Mouse (Mus musculus): ENCODE data around the gene Impdh1. TPM values are rescaled to one million over a fixed set of nuclear protein-coding genes. Genes with fewer than 3 reads are reported as not detected.

Impdh1 gene
- polyA plus RNA-seq (2014; fragmentation: Illumina TruSeq; extraction: RNeasy Lipid Tissue Mini Kit (QIAGEN cat#74804); ENCODE audit: low read depth, low replicate concordance): 24.2 TPM

DNA sequence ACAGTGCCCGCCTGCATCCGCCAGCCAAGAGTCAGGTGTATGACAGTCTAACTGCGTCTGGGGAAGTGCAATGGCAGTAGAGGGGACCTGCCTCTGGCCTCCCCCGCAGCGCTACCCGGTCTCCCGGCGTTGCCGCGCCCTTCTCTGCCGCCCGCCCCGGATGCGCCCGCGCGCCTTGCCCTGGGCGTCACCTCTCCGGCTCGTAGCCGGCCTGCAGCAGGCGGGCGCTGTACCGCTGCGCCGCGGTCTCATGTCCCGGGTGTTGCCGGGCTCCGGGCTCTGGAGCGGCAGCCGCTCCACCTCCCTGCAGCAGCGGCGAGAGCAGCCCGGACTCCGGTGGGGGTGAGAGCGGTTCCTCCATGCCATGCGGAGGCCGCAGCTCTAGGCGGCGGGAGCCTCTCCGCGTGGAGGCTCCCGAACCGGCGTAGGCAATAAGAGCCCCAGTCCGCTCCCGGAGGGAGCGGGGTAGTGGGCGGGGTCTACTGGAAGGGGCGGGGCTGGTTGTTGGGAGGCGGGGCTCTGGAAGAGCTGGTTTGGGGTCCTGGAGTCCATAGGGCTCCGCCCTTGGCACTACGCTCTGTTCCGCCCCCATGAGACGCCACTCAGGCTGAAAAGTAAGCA, at the start of gene Impdh1:
TSS of gene Impdh1 (minus strand) at position 484 of the 621 bp plus-strand sequence.

DNA sequence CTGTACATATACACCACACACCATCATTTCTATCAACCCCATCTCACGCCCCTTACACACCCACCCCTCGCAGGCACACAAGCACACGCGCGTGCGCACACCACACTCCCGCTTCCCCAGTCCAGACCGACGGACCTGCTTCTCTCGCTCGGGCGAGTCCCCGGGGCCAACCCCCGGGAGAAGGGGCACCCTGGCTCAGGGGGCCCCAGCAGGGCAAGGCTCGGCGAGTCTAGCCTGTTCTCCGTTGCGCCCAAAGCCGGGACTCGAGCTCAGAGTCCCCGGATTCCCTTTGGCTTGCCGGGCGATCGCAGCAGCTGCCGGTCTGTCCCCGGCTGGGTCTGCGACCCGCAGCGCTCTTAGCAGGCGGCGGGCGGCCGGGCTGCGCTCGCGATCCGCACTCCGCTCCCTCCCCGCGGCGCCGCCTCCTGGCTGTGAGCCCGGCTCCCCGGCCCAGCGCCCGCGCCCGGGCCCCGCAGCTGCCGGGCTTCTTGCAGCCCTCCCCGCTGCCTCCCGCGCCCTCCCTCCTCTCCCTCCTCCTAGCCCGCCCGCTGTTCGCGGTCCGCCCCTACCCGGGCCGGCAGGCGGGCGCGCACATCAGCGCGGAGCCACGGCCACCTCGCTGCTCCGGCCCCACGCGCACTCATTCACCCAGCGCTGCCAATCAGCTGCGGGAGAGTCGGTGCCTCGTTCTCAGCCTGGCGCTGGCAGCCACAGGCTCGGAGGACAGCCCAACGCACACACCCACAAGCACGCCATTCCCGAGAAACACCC, 37.1 kb downstream of the Impdh1 start, which contains the start of gene Prrt4:
TSS of gene Prrt4 (minus strand) at position 697 of the 771 bp plus-strand sequence.

DNA sequence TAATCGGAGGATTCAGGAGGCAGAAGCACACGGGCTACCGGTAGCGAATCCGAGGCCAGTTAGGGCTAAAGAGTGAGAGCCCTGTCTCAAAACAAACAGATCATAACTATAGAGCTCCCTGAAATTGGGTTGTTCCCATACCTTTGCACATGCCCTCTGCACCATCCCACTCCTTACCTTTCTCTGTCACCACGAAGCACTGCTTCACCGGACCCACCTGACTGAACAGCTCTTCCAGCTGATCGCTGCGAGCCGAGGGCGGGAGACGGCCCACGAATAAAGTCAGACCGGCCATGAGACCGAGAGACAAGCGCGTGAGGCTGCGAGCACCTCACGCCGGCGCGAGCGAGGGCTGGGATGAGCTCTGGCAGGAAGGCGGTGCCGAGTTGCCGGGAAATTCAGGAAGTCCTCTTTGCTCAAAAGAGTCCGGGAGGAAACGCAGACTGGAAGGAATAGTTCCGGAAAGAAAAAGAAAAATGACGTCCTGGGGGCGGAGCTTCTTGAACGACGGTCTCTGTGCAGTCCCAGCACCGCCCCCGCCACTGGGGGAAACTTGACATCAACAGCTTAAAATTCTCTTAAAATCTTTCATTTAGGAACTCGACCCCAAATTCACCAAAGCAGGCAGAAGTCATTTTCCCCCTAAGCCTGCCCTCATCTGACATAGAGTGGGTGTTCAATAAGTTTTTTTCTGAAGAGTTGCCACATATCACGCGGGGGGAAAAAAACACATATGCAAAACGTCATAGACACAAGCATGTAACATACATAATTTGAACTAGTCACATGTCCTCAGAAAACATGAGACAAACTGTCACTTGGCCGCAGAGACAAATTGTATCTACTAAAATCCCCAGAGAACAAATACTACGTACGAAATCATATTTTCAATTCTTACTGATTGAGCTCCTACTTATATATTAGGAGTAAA, 51.6 kb downstream of the Impdh1 start, which contains the start of gene Rbm28:
TSS of gene Rbm28 (minus strand) at position 693 of the 931 bp plus-strand sequence.

Other genes with a start within 250 kb of the Impdh1 start
- gene Lep, start 156.1 kb downstream of the Impdh1 start, polyA plus RNA-seq (2014; fragmentation: Illumina TruSeq; extraction: RNeasy Lipid Tissue Mini Kit (QIAGEN cat#74804); ENCODE audit: low read depth, low replicate concordance): 197 TPM
- gene Rbm28, start 51.4 kb downstream of the Impdh1 start, polyA plus RNA-seq (2014; fragmentation: Illumina TruSeq; extraction: RNeasy Lipid Tissue Mini Kit (QIAGEN cat#74804); ENCODE audit: low read depth, low replicate concordance): 32.0 TPM
- gene Prrt4, start 36.8 kb downstream of the Impdh1 start, polyA plus RNA-seq (2014; fragmentation: Illumina TruSeq; extraction: RNeasy Lipid Tissue Mini Kit (QIAGEN cat#74804); ENCODE audit: low read depth, low replicate concordance): 0.45 TPM
- 11.6 TPM for gene Hilpda, start 56.1 kb upstream of the Impdh1 start, polyA plus RNA-seq (2014; fragmentation: Illumina TruSeq; extraction: RNeasy Lipid Tissue Mini Kit (QIAGEN cat#74804); ENCODE audit: low read depth, low replicate concordance)
- gene Fam71f2, start 63.2 kb upstream of the Impdh1 start, polyA plus RNA-seq (2014; fragmentation: Illumina TruSeq; extraction: RNeasy Lipid Tissue Mini Kit (QIAGEN cat#74804); ENCODE audit: low read depth, low replicate concordance): 19.9 TPM
- 5.7 TPM for gene Fam71f1, start 102.8 kb upstream of the Impdh1 start, polyA plus RNA-seq (2014; fragmentation: Illumina TruSeq; extraction: RNeasy Lipid Tissue Mini Kit (QIAGEN cat#74804); ENCODE audit: low read depth, low replicate concordance)
- gene Calu, start 131.7 kb upstream of the Impdh1 start, polyA plus RNA-seq (2014; fragmentation: Illumina TruSeq; extraction: RNeasy Lipid Tissue Mini Kit (QIAGEN cat#74804); ENCODE audit: low read depth, low replicate concordance): 164 TPM
- gene Opn1sw, start 172.1 kb upstream of the Impdh1 start, polyA plus RNA-seq (2014; fragmentation: Illumina TruSeq; extraction: RNeasy Lipid Tissue Mini Kit (QIAGEN cat#74804); ENCODE audit: low read depth, low replicate concordance): not detected
- 37.0 TPM for gene Ccdc136, start 179.9 kb upstream of the Impdh1 start, polyA plus RNA-seq (2014; fragmentation: Illumina TruSeq; extraction: RNeasy Lipid Tissue Mini Kit (QIAGEN cat#74804); ENCODE audit: low read depth, low replicate concordance)
- gene Flnc, start 216.9 kb upstream of the Impdh1 start, polyA plus RNA-seq (2014; fragmentation: Illumina TruSeq; extraction: RNeasy Lipid Tissue Mini Kit (QIAGEN cat#74804); ENCODE audit: low read depth, low replicate concordance): 4.9 TPM